Mouse (Mus musculus) spleen, postnatal 4 days (tissue): ENCODE results near the gene Fam69a.
"Not testable (repeated sequence)": the region's sequence is repeated elsewhere in the genome, so short reads cannot be mapped to it uniquely, and the experiment has no call there.

Experiments used
- DNase-seq, 2 experiments: peaks; one replicate each; pipeline ENCODE4 v3.0.0; 2022; ENCODE audit warnings: low spot score in 2 of 2

Fam69a gene

DNA sequence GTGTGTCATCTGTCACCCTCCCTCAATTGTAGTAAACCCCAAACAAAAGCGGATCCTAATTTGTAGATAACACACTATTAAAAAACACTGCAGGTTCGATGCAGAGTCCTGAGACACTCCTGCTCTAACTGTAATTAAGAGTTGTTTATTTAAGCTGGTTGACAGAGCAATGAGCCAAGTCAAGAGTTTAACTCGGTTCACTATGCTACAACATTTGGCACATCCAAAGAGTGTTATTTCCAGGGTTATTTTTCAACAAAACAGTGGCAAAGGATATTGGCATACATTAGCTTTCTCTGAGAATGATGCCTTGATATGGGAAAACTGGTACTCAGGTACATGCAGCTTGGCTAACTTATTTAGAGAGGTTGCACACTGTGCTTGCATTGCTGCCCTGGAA lies 4.9 kb downstream of the Fam69a start:
- no peak for DNase-seq

GRCm38 (mm10) chr5:107979901-107980300 lies 7.0 kb downstream of the Fam69a start:
- DNase-seq: no peak

GRCm38 (mm10) chr5:107978289-107979035 lies 8.4 kb downstream of the Fam69a start:
- no peak for DNase-seq

GRCm38 (mm10) chr5:107977640-107978288 lies 9.1 kb downstream of the Fam69a start:
- DNase-seq: no peak

DNA sequence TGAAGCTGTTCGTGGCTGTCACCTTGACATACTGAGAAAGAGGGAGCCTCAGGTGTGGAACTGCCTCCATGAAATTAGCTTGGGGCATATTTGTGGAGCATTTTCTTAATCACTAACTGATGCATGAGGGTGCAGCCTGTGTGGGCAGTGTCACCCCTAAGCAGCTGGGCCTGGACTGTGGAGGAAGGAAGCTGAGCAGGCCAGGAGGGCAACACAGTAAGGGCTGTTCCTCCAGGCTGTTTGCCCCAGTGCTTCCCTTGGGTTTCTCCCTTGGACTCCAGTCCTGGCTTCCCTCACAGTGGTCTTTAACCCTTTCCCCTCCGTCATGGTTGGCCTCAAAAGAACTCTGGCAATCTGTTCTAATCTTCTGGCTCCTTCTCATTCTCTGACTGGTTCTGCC lies 13.6 kb downstream of the Fam69a start:
- DNase-seq: peak in 1 of 2 experiments; percentile 67

GRCm38 (mm10) chr5:107972444-107973272 lies 14.2 kb downstream of the Fam69a start:
- no peak for DNase-seq

GRCm38 (mm10) chr5:107971069-107971468 lies 15.8 kb downstream of the Fam69a start:
- no peak for DNase-seq

DNA sequence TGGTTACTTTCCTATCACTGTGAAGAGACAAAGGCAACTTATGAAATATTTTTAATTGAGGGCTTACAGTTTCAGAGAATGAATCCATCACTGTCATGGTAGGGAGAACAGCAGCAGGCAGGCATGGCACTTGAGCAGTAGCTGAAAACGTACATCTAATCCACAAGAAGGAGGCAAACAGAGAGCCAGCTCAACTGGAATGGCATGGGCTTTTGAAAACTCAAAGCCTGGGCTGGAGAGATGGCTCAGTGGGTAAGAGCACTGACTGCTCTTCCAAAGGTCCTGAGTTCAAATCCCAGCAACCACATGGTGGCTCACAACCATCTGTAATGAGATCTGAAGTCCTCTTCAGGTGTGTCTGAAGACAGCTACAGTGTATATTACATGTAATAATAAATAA lies 17.1 kb downstream of the Fam69a start:
- not testable (repeated sequence) for DNase-seq

DNA sequence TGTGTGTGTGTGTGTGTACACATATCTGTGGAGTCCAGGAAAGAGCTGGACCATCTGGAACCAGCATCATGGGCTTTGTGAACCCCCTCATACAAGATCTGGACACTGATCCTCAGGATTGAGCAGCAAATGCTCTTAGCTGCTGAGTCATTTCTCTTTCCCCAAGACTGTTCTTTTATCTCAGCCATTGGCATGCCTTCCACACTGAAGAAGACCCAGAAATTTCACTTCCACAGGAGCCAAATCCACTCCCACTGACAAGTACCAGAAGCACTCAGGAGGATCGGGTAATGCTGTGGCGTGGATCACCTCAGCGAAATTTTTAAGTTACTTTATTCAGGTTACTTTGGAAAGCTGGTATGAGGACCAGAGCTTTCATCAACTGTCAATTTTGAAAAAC lies 18.8 kb downstream of the Fam69a start:
- DNase-seq: no peak

GRCm38 (mm10) chr5:107966841-107967457 lies 19.9 kb downstream of the Fam69a start:
- DNase-seq: no peak

DNA sequence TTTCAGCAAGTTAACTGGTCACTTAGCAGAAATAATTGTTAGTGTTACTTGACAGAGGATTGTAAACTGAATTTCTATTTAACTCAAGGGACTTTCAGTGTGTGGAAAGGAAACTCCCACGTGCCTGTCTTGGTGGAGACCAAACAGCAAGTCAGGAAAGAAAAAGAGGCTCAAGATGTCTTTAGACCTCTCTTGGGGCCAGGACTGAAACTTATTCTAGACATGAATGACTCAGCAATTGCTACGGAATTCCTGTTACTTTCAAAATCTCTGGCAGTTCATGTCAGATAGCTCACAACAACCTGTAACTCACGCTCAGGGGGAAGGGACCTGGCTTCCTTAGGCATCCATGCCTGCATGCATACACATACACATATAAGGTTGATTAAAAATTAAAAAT lies 20.7 kb downstream of the Fam69a start:
- no peak for DNase-seq

GRCm38 (mm10) chr5:107965355-107965991 lies 21.4 kb downstream of the Fam69a start:
- DNase-seq: no peak

- no peak for DNase-seq
Observed at GRCm38 (mm10) chr5:107964031-107964758, 22.7 kb downstream of the Fam69a start.

- DNase-seq: peak in 1 of 2 experiments; percentile 35
Observed at GRCm38 (mm10) chr5:107961438-107962251, 25.2 kb downstream of the Fam69a start.

- DNase-seq: peak in 1 of 2 experiments; percentile 55
Observed at GRCm38 (mm10) chr5:107960532-107961202, 26.2 kb downstream of the Fam69a start.

- DNase-seq: peak in 1 of 2 experiments; percentile 44
Observed at GRCm38 (mm10) chr5:107959624-107960300, 27.1 kb downstream of the Fam69a start.

GRCm38 (mm10) chr5:107950643-107951042 lies 36.2 kb downstream of the Fam69a start:
- DNase-seq: peak in 1 of 2 experiments; percentile 36

GRCm38 (mm10) chr5:107949607-107950006 lies 37.3 kb downstream of the Fam69a start:
- DNase-seq: no peak

DNA sequence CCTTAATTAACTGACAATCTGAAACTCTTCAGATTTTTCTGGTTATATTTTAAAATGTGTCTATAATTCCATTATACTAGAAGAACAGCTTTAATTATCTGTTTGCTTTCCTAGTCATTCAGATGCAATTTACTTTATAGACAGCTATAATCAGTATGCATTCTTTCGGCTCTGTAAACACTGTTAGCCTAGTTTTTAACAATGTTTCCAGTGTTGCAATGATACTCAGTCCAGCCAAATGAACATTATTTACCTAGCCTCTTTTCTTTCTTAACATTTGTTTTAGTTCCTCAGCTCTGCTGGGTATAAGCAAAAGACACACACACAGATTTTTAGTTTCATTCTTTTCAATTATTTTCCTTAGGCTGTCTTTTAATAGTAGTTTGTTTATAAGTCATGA lies 38.0 kb downstream of the Fam69a start:
- DNase-seq: no peak
